Mouse (Mus musculus): Measurements from ENCODE around the gene Ppp1r14b.

Ppp1r14b gene

GRCm38 (mm10) chr19:6993011-6993770, 18.4 kb downstream of the Ppp1r14b start:
- no peaks in the 10 kb centered on the region for H3K9me3 ChIP-seq (ENCODE audit: low read length)
- H3K36me3 ChIP-seq (ENCODE audit: insufficient read depth, low read length), result peaks cover 12% of the 10 kb centered on the region
- H3K4me3 ChIP-seq (replicated peaks; ENCODE audit: low read length), result peak overlapping the region; percentile 71
- H3K27me3 ChIP-seq (ENCODE audit: insufficient read depth, low read length), result no peaks in the 10 kb centered on the region
- TF ChIP-seq CTCF (conservative IDR thresholded peaks at IDR 0.05; ENCODE audit: low read length) (no peak), NANOG (IDR thresholded peaks at IDR 0.05; ENCODE audit: borderline replicate concordance, low read length) (no peak), POU5F1 (IDR thresholded peaks at IDR 0.05; ENCODE audit: borderline replicate concordance, low read length) (no peak)
- peaks cover 85% of the 10 kb centered on the region for H3K4me1 ChIP-seq (replicated peaks; ENCODE audit: low read depth, low read length)

GRCm38 (mm10) chr19:6994002-6994401, 19.2 kb downstream of the Ppp1r14b start:
- Histone ChIP-seq H3K4me3 (replicated peaks; ENCODE audit: low read length) (no peak overlapping the region), H3K9me3 (ENCODE audit: low read length) (peaks cover 7% of the 10 kb centered on the region), H3K36me3 (ENCODE audit: insufficient read depth, low read length) (peaks cover 20% of the 10 kb centered on the region), H3K27me3 (ENCODE audit: insufficient read depth, low read length) (no peaks in the 10 kb centered on the region), H3K4me1 (replicated peaks; ENCODE audit: low read depth, low read length) (peaks cover 85% of the 10 kb centered on the region)
- TF ChIP-seq CTCF (conservative IDR thresholded peaks at IDR 0.05; ENCODE audit: low read length), result no peak
- TF ChIP-seq POU5F1 (IDR thresholded peaks at IDR 0.05; ENCODE audit: borderline replicate concordance, low read length), result no peak
- TF ChIP-seq NANOG (IDR thresholded peaks at IDR 0.05; ENCODE audit: borderline replicate concordance, low read length), result no peak

- TF ChIP-seq CTCF (conservative IDR thresholded peaks at IDR 0.05; ENCODE audit: low read length) (no peak), POU5F1 (IDR thresholded peaks at IDR 0.05; ENCODE audit: borderline replicate concordance, low read length) (no peak), NANOG (IDR thresholded peaks at IDR 0.05; ENCODE audit: borderline replicate concordance, low read length) (no peak)
- Histone ChIP-seq H3K4me1 (replicated peaks; ENCODE audit: low read depth, low read length) (peaks cover 80% of the 10 kb centered on the region), H3K36me3 (ENCODE audit: insufficient read depth, low read length) (peaks cover 20% of the 10 kb centered on the region), H3K9me3 (ENCODE audit: low read length) (peaks cover 12% of the 10 kb centered on the region), H3K27me3 (ENCODE audit: insufficient read depth, low read length) (no peaks in the 10 kb centered on the region), H3K4me3 (replicated peaks; ENCODE audit: low read length) (peak overlapping the region; percentile 84; the same call in 1 of the 2 replicates)
These were observed 19.7 kb downstream of the Ppp1r14b start for GRCm38 (mm10) chr19:6994489-6994888.

DNA sequence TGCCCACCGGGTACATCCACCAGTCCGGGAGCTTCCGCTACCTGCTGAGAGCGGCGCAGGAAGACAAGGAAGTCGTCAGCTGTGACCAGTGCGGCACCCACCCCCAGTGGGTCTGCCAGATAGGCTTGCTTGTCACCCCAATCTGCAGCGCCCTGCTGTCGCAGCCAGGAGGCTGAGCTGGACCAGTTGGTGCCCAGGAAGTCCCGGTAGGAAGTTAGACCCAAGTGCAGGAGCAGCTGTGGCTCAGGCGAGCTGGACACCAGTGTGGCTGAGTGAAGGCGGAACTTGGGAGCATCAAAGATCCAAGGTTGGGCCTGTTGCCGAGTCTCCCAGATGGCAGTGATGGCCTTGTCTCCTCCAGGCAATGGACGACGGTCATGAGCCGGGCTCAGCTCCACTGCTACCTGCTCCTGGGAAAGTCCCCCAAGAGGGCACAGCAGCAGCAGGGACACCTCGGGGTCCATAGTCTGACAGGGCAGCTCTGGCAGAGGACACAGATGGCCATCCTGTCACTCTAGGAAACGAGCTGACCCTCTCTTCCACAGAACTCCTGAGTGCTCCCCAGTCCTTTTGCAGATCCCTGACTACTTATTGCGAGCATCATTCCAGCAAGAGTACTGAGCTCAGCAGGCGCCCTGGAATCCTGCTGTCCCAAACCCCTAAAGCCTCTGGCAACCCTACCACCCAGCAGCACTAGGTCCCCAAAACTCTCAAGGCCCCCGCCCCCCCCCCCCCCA, 20.7 kb downstream of the Ppp1r14b start:
- no peaks in the 10 kb centered on the region for H3K27me3 ChIP-seq (ENCODE audit: insufficient read depth, low read length)
- peak overlapping the region; percentile 84 for H3K4me3 ChIP-seq (replicated peaks; ENCODE audit: low read length)
- peaks cover 19% of the 10 kb centered on the region for H3K9me3 ChIP-seq (ENCODE audit: low read length)
- no peak for TF ChIP-seq CTCF (conservative IDR thresholded peaks at IDR 0.05; ENCODE audit: low read length)
- no peak for TF ChIP-seq NANOG (IDR thresholded peaks at IDR 0.05; ENCODE audit: borderline replicate concordance, low read length)
- TF ChIP-seq POU5F1 (IDR thresholded peaks at IDR 0.05; ENCODE audit: borderline replicate concordance, low read length), result no peak
- peaks cover 27% of the 10 kb centered on the region for H3K36me3 ChIP-seq (ENCODE audit: insufficient read depth, low read length)
- peaks cover 72% of the 10 kb centered on the region for H3K4me1 ChIP-seq (replicated peaks; ENCODE audit: low read depth, low read length)

DNA sequence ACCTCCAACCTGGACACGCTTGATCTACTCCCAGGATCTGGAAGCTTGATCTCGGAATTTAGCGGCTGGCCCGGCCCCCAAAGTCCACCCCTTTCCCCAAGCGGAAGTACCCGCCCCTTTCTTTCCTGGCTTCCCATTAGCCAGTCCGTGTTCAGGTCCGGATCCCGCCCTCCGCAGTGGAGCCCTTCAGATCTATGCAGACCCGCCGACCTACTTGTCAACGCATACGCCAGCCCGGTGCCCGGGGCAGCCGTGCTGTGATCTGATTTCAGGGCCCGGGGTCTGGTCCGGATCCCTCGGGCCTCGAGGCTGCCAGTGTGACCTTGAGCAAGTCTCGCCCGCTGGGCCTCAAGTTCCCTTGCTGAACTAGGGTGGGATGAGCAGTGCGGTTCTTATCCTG, 21.2 kb downstream of the Ppp1r14b start, which contains the start of the genes Nudt22 and Trpt1:
Nudt22 (minus strand) TSS at position 112 of the 400 bp plus-strand sequence.
Trpt1 (plus strand) TSS at position 126 of the 400 bp plus-strand sequence.
- H3K4me1 ChIP-seq (replicated peaks; ENCODE audit: low read depth, low read length), result peaks cover 66% of the 10 kb centered on the region
- no peaks in the 10 kb centered on the region for H3K27me3 ChIP-seq (ENCODE audit: insufficient read depth, low read length)
- peaks cover 19% of the 10 kb centered on the region for H3K9me3 ChIP-seq (ENCODE audit: low read length)
- peaks cover 28% of the 10 kb centered on the region for H3K36me3 ChIP-seq (ENCODE audit: insufficient read depth, low read length)
- H3K4me3 ChIP-seq (replicated peaks; ENCODE audit: low read length), result peak within 1 kb of the TSS; percentile 84
- TF ChIP-seq CTCF (conservative IDR thresholded peaks at IDR 0.05; ENCODE audit: low read length) (no peak), NANOG (IDR thresholded peaks at IDR 0.05; ENCODE audit: borderline replicate concordance, low read length) (no peak), POU5F1 (IDR thresholded peaks at IDR 0.05; ENCODE audit: borderline replicate concordance, low read length) (no peak)

- peaks cover 59% of the 10 kb centered on the region for H3K4me1 ChIP-seq (replicated peaks; ENCODE audit: low read depth, low read length)
- TF ChIP-seq CTCF (conservative IDR thresholded peaks at IDR 0.05; ENCODE audit: low read length) (no peak), POU5F1 (IDR thresholded peaks at IDR 0.05; ENCODE audit: borderline replicate concordance, low read length) (no peak), NANOG (IDR thresholded peaks at IDR 0.05; ENCODE audit: borderline replicate concordance, low read length) (no peak)
- H3K27me3 ChIP-seq (ENCODE audit: insufficient read depth, low read length), result no peaks in the 10 kb centered on the region
- peaks cover 19% of the 10 kb centered on the region for H3K9me3 ChIP-seq (ENCODE audit: low read length)
- no peak overlapping the region for H3K4me3 ChIP-seq (replicated peaks; ENCODE audit: low read length)
- H3K36me3 ChIP-seq (ENCODE audit: insufficient read depth, low read length), result peaks cover 31% of the 10 kb centered on the region
These were observed 23.0 kb downstream of the Ppp1r14b start for GRCm38 (mm10) chr19:6997721-6998290.

GRCm38 (mm10) chr19:6999360-7000063, 24.7 kb downstream of the Ppp1r14b start:
- H3K36me3 ChIP-seq (ENCODE audit: insufficient read depth, low read length), result peaks cover 31% of the 10 kb centered on the region
- H3K4me3 ChIP-seq (replicated peaks; ENCODE audit: low read length), result peak overlapping the region; percentile 3; the same call in 1 of the 2 replicates
- TF ChIP-seq CTCF (conservative IDR thresholded peaks at IDR 0.05; ENCODE audit: low read length), result no peak
- no peak for TF ChIP-seq NANOG (IDR thresholded peaks at IDR 0.05; ENCODE audit: borderline replicate concordance, low read length)
- TF ChIP-seq POU5F1 (IDR thresholded peaks at IDR 0.05; ENCODE audit: borderline replicate concordance, low read length), result no peak
- peaks cover 56% of the 10 kb centered on the region for H3K4me1 ChIP-seq (replicated peaks; ENCODE audit: low read depth, low read length)
- H3K9me3 ChIP-seq (ENCODE audit: low read length), result peaks cover 19% of the 10 kb centered on the region
- no peaks in the 10 kb centered on the region for H3K27me3 ChIP-seq (ENCODE audit: insufficient read depth, low read length)
